Mouse (Mus musculus): ENCODE data around the gene Tdgf1.

Gene Tdgf1

DNA sequence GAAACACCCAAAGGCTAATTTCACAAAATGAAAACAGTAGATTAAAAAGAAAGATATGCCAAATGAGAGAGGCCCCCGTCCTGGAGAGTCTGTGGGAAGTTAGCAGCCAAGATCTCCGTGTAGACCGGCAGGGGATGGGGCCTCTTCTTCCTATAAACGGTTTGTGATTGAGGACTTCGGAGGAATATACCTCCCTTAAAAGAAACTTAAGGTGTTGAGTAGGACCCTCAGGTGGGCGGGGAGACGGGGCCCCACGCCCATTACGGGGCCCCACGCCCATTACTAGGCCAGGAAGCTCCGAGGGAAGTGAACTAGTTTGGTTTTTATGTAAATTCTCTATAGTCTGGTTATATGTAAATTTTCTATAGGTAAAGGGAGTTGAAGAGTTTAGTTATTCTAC, at the start of gene Tdgf1:
Gene Tdgf1, minus strand, starts transcription at position 233 of the 400 bp plus-strand sequence.
- DNase-seq: no peak

DNA sequence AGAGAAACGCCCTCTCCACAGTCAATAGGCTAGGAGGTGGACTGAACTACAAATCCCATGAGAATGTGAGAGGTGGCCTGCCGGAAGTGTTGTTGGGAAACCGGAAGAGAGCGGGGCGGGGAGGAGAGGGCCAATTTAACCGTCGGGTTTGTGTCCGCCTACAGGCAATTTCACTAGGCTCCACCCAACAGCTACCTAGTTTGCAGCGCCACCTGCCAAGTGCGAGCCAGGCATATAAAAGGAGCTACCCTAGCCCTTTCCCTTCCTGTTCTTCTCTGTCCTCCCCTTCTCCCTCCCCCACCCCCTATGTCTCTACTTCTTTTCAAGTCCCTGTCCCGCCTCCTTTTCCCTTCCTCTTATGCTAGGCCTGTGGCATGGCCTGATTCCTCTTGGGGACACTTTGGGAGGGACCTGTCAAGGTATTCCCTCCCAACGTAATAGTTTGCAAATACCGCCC, 48.8 kb upstream of the Tdgf1 start:
- peak; percentile 80 to 87 for DNase-seq

DNA sequence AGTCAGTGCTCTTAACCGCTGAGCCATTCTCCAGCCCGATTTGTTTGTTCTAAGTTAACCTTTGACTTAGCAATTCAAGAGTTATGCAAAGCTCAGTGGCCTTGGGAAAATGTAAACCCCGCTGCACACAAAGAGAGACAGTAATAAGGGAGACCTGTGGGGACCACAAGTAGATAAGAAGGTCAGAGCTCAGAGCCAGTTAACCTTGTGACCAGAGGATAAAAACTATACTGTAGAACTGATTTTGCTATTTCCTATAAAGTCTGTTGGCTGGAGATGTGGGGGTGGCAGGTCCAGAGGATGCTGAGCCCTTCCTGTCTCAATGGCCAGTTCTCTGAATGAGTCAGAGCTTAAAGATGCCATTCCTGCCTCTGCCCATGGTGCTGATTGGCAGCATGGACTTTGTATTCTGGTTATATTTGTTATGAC, 47.3 kb upstream of the Tdgf1 start:
- DNase-seq: no peak

DNA sequence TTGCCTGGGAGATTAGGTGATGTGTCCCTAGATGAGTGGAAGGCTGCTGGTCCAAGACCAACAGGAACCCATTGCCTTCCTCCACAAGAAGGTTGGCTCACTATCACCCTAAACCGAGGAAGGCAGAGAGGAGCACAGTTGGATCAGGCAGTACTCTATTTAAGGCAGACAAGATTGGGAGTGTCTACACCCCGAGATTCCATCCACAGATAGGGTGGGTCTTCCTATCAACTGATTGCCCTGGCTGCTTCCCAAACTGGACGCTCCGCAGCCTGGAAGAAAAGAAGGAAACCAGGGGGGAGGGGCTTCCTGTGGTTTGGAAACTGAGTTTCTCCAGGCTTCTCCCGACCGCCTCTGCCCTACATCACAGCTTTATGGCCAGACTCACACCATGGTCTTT, 44.2 kb upstream of the Tdgf1 start, which contains the start of gene Rtp3:
Gene Rtp3, minus strand, starts transcription at position 380 of the 400 bp plus-strand sequence.
- no peak for DNase-seq

DNA sequence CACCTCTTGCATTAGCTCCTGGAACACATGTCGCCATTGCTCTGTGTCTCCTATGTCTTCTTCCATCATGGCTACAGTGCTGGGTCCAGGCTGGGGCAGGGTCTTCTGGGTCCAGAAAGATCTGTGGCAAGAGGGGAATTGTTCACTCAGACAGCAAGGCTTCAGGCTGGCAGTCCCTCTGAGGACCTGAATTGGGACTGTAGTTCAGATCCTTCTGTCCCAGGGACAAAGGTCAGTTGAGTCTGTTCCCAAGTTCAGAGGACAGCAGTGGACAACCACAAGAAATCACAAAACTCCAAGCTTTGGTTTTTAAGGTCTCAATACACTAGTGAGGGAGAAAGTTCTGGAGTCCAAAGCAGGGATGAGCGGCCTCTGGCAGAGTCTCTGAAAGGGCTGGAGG, 43.6 kb upstream of the Tdgf1 start:
- DNase-seq: no peak

DNA sequence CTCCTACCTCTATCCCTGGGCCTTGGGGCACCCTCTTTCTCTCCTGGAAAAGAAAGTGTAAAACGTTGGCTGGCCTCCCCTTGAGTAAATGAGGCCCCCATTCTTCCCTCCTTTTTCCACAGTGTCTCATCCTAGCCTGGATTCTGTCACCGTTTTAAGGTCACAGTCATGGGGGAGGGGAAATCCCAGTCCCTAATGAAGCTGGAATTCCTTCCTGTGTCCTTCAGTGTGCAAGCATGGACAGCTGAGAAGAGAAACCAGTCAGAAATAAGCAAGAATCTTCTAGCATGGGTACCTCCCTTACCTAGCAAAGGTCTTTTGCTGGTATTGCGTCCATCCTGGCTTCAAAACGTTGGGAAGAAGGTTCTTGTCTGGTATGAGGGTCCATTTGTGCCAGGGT, 43.2 kb upstream of the Tdgf1 start:
- no peak for DNase-seq

DNA sequence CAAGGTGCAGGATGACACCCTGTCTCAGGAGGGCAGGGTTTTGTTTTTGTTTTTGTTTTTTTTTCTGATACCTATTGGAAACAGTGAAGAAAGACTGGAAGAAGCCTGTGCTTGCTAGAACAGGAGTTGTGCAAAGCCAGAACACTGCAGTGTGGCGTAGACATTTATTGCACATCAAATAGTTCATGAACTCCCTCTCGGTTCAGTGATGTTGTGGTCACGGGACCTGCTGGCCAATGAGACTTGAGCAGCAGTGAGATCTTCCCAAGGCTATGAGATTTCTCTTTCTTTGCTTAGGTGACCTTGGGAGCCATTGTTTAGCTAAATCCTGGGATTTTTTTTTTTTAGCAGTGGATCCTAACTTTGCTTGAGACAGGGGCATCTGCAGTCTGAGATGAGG, 42.1 kb upstream of the Tdgf1 start:
- DNase-seq: no peak

DNA sequence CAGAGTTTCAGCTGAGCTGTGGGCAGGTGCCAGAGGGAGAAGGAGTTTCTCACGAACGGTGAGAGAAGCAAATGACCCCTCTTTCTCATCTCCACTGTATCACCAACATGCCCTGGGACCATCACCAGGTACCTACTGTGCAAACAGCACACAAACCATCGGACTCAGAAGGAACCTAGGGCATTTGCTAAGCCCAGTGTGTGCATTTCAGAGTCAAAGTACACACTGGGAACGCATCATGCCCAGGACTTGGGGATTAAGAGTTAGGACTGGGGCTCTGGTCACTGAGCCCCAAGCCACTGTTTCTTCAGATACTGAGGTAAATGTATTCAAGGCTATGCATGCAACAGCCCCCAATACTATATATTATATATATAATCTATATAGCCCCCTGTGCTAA, 41.4 kb upstream of the Tdgf1 start:
- DNase-seq: no peak

DNA sequence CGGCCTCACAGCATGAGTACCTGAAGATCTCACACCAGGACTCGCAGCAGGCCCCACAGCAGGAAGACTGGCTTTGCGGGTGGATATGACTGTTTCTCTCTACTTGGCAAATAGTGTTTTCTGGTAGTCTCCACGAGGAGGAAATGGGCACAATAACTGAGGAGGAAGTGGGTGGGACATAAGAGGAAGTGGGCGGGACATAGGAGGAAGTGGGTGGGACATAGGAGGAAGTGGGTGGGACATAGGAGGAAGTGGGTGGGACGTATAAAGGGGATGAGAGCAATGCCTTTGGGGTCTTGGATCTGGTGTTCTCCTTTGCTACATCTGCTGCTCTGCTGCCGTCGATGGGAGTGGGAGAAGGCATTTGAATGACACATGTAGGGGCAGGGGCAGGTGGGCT, 40.0 kb upstream of the Tdgf1 start:
- DNase-seq: no peak

DNA sequence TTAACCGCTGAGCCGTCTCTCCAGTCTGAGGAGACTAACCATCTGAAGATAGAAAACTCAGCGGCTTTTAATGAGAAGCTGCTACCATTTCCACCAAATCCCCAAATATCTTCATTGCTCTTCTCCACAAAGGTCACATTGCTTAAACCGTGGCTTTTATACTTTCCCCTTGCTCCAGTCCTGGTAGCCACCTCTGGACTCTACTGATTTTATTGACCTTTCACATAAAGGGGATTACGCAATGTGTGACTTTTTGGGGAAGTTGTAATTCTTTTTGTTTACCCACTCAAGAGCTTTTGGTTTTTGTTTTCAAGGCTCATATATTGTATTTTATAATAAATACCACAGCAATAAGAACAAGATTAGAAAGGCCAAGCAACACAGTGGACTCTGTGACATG, 39.6 kb upstream of the Tdgf1 start:
- DNase-seq: no peak

DNA sequence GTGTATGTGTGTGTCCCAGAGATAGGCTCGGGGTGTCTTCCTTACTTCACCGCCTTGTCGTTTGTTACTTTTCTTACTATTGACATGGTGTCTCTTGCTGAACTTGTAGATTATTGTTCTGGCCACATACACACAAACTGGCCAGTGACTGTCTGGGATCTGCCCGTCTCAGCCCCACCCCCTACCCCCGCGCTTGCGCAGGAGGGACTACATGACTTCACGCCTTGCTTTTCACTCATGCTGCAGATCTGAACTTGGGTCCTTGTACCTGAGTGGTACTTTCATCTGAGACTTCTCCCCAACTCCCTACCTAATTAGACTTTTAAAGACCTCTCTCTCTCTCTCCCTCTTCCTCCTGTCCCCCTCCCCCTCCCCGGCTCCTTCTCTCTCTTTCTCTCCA, 38.1 kb upstream of the Tdgf1 start:
- no peak for DNase-seq

DNA sequence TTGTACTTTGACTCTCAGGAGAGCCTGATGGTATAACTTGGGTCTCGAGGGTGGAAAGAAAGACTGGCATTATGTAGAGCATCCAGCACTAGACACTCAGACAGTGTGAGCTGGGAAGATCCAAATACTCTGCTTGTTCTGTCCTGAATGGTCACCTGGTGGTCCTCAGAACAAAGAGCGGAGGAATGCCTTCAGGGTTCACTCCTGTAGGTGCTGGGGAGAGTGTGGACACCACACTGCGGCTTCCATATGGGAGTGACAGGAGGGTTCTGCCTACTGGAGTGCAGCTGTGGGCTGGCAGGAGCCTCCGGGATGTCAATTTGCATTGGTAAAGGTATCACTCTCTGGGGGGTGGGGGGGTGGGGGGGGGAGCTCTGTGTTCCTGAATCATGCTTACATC, 36.4 kb upstream of the Tdgf1 start:
- DNase-seq: no peak

DNA sequence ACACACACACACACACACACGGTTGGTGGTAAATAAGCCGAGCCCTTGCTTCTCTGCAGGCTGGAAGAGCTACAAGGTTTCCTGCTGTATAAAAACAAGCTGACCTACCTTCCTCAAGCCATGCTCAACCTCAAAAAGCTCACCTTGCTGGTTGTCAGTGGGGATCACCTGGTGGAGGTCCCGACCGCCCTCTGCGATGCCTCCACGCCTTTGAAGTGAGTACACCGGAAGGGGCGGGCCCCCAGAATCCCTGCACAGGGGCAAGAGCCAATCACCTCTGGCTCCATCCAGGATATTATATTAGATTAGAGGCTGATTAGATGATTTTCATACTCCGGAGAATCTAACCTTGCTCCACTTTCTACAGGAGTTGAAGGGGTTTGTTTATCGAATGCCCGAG, 33.5 kb upstream of the Tdgf1 start:
- no peak for DNase-seq

DNA sequence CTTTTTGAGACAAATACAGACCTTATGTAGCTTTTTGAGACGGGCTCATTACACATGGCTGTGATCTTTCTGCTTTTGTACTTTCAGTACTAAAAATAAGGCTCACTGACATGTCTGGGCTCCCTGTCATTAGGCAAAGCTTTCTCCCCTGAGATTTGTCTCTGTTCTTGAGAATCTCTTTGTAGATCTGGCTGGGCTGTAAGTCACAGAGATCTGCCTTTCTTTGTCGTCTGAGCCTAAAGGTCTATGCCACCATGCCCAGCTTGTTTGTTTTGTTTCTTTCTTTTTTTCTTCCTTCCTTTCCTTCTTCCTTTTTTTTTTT, 19.9 kb upstream of the Tdgf1 start:
- no peak for DNase-seq

DNA sequence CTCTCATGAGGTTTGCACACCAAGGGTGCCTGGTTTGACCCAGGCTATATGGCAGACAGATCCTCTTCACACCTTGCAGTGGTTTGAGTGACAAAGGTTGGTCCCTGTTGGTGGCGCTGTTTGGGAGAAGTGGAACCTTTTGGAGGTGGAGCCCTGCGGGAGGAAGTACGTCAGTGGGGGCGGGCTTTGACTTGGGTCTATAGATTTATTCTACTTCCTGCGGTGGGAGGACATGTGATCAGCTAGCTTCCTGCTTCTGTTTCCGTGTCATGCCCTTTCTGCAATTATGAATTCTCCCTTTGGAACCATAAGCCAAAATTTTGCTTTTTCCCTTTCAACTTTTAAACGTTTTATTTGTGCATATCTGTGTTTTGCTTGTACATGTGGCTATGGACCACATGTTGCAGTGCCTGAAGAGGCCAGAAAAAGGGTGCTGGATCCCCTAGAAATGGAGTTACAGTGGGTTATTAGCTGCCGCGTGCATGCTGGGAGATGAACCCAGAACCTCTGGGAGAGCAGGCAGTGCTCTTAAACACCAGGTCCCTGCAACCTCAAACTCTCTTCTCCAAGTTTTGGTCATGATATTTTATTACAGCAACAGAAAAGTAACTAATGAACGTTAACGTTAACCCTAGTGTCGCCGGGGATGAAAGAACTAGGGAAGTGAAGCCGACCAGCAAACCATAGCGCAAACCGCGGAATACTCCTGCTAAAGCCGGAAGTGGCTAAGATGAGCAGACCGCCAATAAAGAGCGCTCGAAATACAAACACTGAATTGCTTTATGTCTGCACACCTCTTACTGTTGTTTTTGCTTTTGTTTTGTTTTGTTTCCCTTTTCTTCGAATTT, 19.3 kb upstream of the Tdgf1 start:
- peak; percentile 26 to 33 for DNase-seq

DNA sequence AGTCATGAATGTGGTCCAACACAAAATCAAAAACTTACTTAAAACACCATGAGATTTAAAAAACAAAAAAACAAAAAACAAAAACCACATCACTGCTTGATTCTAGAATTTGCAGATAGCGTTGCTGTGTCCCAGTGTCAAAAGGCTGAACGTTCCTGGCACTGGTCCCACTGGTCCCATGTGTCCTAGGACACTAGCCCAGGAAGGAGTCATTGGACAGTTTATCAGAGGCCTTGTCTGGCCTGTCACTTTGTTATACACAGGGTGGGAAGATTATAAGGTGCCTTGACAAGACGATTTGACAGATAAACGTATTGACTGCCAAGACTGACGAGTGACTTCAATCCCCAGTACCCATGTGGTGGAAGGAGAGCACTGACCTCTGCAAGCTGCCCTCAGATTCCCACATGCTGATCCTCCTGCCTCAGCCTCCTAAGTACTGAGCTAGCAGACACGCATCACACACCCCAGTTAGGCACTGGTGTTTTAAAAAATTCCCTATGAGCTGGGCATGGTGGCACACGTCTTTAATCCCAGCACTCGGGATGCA, 17.7 kb upstream of the Tdgf1 start:
- no peak for DNase-seq

DNA sequence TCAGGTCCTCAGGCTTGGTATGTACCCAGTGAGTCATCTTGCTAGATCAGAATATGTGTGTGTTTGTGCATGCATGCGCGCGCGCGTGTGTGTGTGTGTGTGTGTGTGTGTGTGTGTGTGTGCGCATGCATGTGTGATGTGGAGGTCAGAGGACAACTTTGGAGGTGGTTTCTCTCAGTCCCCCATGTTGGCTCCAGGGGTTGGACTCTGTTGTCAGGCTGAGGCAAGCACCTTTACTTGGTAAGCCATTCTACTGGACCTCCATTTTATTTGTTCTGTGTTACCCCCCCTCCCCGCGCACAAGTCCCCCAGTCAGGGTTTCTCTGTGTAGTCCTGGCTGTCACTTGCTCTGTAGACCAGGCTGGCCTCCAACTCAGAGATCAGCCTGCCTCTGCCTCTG, 15.4 kb upstream of the Tdgf1 start:
- no peak for DNase-seq

DNA sequence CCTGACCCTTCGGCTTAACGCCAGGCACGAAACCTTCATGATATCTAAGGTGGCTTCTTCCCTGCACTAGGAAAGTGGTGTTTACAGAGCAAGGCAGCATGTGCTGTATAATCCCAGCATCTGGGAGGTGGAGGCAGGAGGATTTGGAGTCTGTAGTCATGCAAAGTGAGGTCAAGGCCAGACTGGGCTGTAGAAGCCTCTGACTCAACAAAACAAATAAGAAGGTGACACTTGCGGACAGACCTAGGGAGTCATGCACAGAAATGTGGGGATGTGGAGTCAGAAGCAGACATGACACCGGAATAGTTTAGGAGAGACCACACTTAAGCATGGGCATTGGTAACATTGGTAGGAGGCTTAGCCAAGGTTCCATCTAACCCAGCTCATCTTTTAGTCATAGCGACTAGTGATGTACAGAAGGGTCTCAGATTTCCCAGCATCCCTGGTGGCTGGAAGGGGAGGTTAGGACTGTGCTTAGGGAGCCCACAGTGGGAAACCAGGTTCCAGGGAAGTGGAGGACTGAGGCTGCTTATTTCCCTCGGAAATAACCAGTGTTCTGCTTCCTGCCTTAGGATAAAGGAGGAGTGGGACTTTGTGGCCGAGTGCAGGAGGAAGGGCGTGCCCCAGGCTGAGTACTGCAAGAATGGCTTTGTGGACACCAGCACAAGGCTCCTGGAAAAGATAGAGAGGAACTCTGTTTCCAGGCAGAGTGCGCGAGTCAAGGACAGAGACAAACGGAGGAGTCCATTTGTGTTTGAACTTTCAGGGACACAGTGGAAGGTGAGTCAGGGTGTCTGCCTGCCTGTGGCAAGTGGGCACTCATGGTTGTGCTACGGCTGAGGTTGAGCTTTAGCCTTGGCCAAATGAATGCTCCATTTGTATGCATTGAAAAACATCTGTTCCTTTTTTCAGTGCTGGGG, 14.5 kb upstream of the Tdgf1 start:
- no peak for DNase-seq

DNA sequence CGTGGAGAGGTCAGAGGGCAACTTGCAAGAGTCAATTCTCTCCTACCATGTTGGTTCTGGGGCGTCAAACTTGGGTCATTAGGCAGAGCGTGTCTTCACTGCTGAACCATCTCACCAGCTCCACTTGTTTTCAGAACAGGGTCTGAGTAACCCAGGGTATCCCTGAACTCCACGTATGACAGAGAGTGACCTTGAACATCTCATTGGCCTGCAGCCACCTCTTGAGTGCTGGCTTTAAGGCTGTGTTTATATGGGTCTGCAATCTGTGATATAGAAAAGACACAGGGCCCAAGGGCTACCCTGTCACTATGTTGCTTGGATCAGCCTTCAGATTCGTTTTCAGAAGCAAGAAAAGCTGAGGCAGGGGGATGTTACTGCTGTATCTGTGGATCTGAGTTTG, 13.7 kb upstream of the Tdgf1 start:
- no peak for DNase-seq

DNA sequence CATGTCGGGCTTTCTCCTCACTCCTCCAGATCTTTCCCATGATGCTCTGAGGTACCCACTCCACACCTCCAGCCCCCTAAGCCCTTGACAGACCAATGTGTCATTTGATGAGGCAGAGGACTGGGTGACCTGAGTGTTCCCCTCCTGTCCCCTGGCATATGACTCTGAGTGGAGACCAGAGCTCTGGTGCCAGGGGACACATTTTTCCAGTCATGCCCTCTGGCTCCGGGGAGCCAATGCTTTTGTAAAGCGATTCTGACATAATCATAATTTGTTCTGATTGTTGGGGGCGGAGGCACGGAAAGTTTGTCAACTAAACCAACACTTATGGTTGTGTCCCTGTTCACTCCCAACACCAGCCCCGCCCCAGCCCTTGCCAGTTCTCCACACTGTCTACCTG, 10.0 kb upstream of the Tdgf1 start:
- no peak for DNase-seq

DNA sequence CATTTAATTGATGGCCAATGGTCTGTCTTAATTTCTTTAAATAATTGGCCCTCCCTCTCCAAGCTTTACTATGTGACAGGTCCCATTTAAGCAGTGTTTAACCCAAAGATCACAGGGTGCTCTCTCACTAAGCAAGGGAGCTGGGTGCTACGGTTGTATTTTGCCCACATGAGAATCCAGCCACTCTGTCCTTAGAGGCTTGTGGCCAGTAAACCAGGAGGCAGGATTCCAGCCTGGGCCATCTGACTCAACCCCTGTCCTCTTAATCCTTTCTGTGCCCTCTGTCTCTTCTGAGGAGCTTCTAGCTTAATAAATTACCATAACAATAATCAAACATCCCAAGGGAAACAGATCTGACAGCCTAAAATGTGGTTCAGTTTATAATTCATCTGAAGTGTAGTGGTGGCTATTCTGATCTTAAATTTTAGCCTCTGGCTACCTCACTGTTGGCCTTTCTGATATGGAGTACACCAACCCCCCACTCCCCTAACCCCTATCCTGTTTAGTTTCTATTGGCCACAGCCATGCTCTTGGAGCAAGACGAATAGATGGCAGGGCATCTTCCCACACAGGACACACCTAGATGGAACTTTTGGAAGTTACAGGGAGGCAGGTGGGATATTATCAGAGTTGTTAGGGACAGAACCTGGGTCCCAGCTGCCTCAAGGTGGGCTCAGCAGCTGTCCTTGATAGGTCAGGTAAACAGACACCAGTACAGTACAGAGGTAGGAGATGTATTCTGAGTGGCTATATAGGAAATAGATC, 8.9 kb upstream of the Tdgf1 start:
- no peak for DNase-seq

DNA sequence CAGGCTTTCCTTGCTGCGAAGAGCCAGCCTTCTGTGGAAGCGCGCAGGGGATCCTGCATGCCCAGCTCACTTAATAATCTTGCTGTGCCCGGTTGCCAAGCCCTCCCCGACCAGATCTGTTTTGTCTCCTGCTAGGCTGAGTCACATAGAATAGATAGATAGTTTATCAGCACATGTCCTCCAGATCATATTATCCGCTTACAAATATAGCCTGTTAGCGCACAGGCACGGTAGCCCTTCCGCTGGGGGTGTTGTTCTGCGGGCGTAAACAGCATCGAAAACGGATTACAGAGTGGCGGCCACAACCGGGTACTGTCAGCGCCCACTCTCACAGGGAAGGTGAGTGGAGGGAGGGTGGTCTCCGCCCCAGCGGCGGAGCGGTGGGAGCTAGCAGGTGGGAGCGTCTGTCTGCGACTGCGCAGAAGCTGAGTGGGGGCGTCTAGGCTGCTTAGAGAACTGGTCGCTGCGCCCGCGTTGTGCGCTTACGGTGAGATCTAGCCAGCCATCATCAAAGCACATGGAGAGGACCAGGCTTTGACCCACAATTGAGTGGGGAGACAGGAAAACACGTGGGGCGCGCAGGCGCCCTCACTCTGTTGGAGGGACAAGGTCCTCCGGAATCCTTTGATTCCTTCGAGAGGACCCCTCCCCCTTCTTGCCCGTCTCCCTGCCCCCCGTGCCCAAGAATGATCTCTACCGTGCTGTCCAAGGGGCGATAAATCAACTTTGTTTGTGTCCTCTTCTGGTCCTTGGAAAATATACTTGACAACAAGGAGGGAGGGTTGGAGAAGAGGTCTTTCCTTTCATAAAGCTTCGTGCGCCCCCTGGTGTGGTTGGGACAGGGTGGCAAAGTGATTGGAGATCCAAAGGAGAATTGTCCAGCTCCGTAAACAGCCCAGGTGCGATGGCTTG, 7.8 kb upstream of the Tdgf1 start:
- peak; percentile 75 to 80 for DNase-seq
